Mouse (Mus musculus) kidney, postnatal 0 days (tissue): ENCODE measurements around the gene Tmem63a. TPM values are rescaled to one million over a fixed set of nuclear protein-coding genes. Genes with fewer than 3 reads are reported as not detected.

Experiments used
- ATAC-seq: fragments of 200-750 bp; cut with Nextera tagmentation; replicated peaks from 2 replicates; pipeline ENCODE4 v1.8.0; 2017; ENCODE audit warnings: low read depth, moderate number of reproducible peaks, moderate TSS enrichment, moderate library complexity; ENCODE audit not compliant: low FRiP score
- DNase-seq: peaks from one replicate; pipeline ENCODE4 v3.0.0-alpha.2; 2016; ENCODE audit warnings: low spot score
- H3K27ac ChIP-seq: fragments of 300-500 bp; sonication (generic); 2 replicates; pipeline ENCODE4 v1.5.1; 2014; ENCODE audit warnings: mild to moderate bottlenecking
- H3K27me3 ChIP-seq: fragments of 300-500 bp; sonication (generic); 2 replicates; pipeline ENCODE4 v1.6.1; 2014; ENCODE audit warnings: low read length, mixed read lengths; ENCODE audit not compliant: insufficient read depth
- H3K36me3 ChIP-seq: fragments of 300-500 bp; sonication (generic); 2 replicates; pipeline ENCODE4 v1.6.1; 2014; ENCODE audit warnings: low read length, mixed read lengths; ENCODE audit not compliant: insufficient read depth
- H3K4me1 ChIP-seq: fragments of 300-500 bp; sonication (generic); replicated peaks from 2 replicates; pipeline ENCODE4 v1.6.1; 2014; ENCODE audit warnings: antibody characterized with exemption, low read length, mixed read lengths; ENCODE audit not compliant: insufficient read depth
- H3K4me2 ChIP-seq: fragments of 300-500 bp; sonication (generic); 2 replicates; pipeline ENCODE4 v1.6.1; 2014; ENCODE audit warnings: mild to moderate bottlenecking, low read length, moderate library complexity, mixed read lengths
- H3K4me3 ChIP-seq: fragments of 300-500 bp; sonication (generic); replicated peaks from 2 replicates; pipeline ENCODE4 v1.5.1; 2014; ENCODE audit warnings: low read depth, low read length
- H3K9ac ChIP-seq: fragments of 300-500 bp; sonication (generic); 2 replicates; pipeline ENCODE4 v1.6.1; 2014; ENCODE audit warnings: low read depth, low read length
- H3K9me3 ChIP-seq: fragments of 300-500 bp; sonication (generic); replicated peaks from 2 replicates; pipeline ENCODE4 v1.6.1; 2016; ENCODE audit warnings: low read length, inconsistent platforms, mixed read lengths
- CTCF ChIP-seq: IDR thresholded peaks from 2 replicates; pipeline ENCODE4 v1.5.1; 2016; ENCODE audit warnings: antibody characterized with exemption, low read depth, mild to moderate bottlenecking, moderate library complexity
- WGBS: fragments of 180-500 bp; shearing (Covaris S2); extraction: QIAGEN DNeasy Blood & Tissue Kit; methylation state at CpG from one replicate; pipeline ENCODE4 v1.1.7; 2014; 5-methylcytosine and 5-hydroxymethylcytosine counted together
- polyA plus RNA-seq: library from polyadenylated mRNA; unstranded; fragments of >200 nt; fragmentation: Nextera tagmentation; extraction: Ambion mirVana; gene quantifications from 2 replicates; pipeline ENCODE4 v1.2.1, GENCODE M21; 2015

Tmem63a gene
- polyA plus RNA-seq, 1 experiment from 2014 or later, result 10.6 TPM

- Histone ChIP-seq H3K9me3 (no peaks in the 10 kb centered on the region), H3K4me1 (peaks cover 17% of the 10 kb centered on the region), H3K36me3 (no peaks in the 10 kb centered on the region), H3K27me3 (no peaks in the 10 kb centered on the region), H3K27ac (no peak overlapping the region), H3K4me3 (no peak overlapping the region), H3K9ac (no peak overlapping the region), H3K4me2 (no peak overlapping the region)
- ATAC-seq, result no peak
- WGBS, result 73% methylated on average over 2 of the region's 2 CpGs
- no peak for TF ChIP-seq CTCF
- no peak for DNase-seq
Measured at GRCm38 (mm10) chr1:181003790-181004189, 61.6 kb downstream of the Tmem63a start.

GRCm38 (mm10) chr1:181005331-181005730, 63.2 kb downstream of the Tmem63a start:
- ATAC-seq (no peak), DNase-seq (no peak)
- H3K4me2 ChIP-seq, result no peak overlapping the region
- no peak overlapping the region for H3K27ac ChIP-seq
- WGBS, result 77% methylated on average over 8 of the region's 8 CpGs
- H3K9me3 ChIP-seq, result no peaks in the 10 kb centered on the region
- no peak for TF ChIP-seq CTCF
- no peaks in the 10 kb centered on the region for H3K36me3 ChIP-seq
- no peak overlapping the region for H3K9ac ChIP-seq
- H3K27me3 ChIP-seq, result no peaks in the 10 kb centered on the region
- peaks cover 13% of the 10 kb centered on the region for H3K4me1 ChIP-seq
- no peak overlapping the region for H3K4me3 ChIP-seq

GRCm38 (mm10) chr1:181007831-181008230, 65.7 kb downstream of the Tmem63a start:
- no peak for ATAC-seq
- Histone ChIP-seq H3K9ac (no peak overlapping the region), H3K27ac (no peak overlapping the region), H3K9me3 (no peaks in the 10 kb centered on the region), H3K4me3 (no peak overlapping the region), H3K4me2 (no peak overlapping the region), H3K4me1 (peaks cover 8% of the 10 kb centered on the region), H3K36me3 (no peaks in the 10 kb centered on the region), H3K27me3 (no peaks in the 10 kb centered on the region)
- TF ChIP-seq CTCF, result no peak
- WGBS, result 82% methylated on average over 6 of the region's 6 CpGs
- DNase-seq, result no peak

- TF ChIP-seq CTCF, result no peak
- H3K36me3 ChIP-seq, result no peaks in the 10 kb centered on the region
- DNase-seq, result no peak
- H3K27me3 ChIP-seq, result no peaks in the 10 kb centered on the region
- 94% methylated on average over 2 of the region's 2 CpGs for WGBS
- no peak overlapping the region for H3K4me2 ChIP-seq
- H3K9ac ChIP-seq, result no peak overlapping the region
- peaks cover 8% of the 10 kb centered on the region for H3K4me1 ChIP-seq
- no peak for ATAC-seq
- H3K9me3 ChIP-seq, result no peaks in the 10 kb centered on the region
- H3K27ac ChIP-seq, result no peak overlapping the region
- H3K4me3 ChIP-seq, result no peak overlapping the region
Measured at GRCm38 (mm10) chr1:181008266-181008665, 66.1 kb downstream of the Tmem63a start.

- no peak overlapping the region for H3K4me2 ChIP-seq
- H3K4me1 ChIP-seq, result peaks cover 8% of the 10 kb centered on the region
- no peak overlapping the region for H3K9ac ChIP-seq
- no peak for TF ChIP-seq CTCF
- no peak overlapping the region for H3K4me3 ChIP-seq
- H3K36me3 ChIP-seq, result no peaks in the 10 kb centered on the region
- 89% methylated on average over 4 of the region's 4 CpGs for WGBS
- no peaks in the 10 kb centered on the region for H3K9me3 ChIP-seq
- H3K27ac ChIP-seq, result no peak overlapping the region; the same call in 1 of the 2 replicates
- ATAC-seq (no peak), DNase-seq (no peak)
- H3K27me3 ChIP-seq, result no peaks in the 10 kb centered on the region
Measured at GRCm38 (mm10) chr1:181009011-181009590, 67.0 kb downstream of the Tmem63a start.

GRCm38 (mm10) chr1:181009754-181010153, 67.6 kb downstream of the Tmem63a start:
- 55% methylated on average over 3 of the region's 3 CpGs for WGBS
- peaks cover 10% of the 10 kb centered on the region for H3K4me1 ChIP-seq
- H3K4me3 ChIP-seq, result no peak overlapping the region
- no peak for TF ChIP-seq CTCF
- no peak overlapping the region for H3K4me2 ChIP-seq
- H3K27me3 ChIP-seq, result no peaks in the 10 kb centered on the region
- H3K9ac ChIP-seq, result no peak overlapping the region
- H3K27ac ChIP-seq, result 0 out of 2 replicates have a peak overlapping the region, but pooled peaks have one; percentile 66
- no peaks in the 10 kb centered on the region for H3K9me3 ChIP-seq
- ATAC-seq, result peak; percentile 40; the same call in 1 of the 2 replicates
- H3K36me3 ChIP-seq, result no peaks in the 10 kb centered on the region
- peak; percentile 28 for DNase-seq
